Mouse (Mus musculus): Measurements from ENCODE around the gene Kidins220.

DNA sequence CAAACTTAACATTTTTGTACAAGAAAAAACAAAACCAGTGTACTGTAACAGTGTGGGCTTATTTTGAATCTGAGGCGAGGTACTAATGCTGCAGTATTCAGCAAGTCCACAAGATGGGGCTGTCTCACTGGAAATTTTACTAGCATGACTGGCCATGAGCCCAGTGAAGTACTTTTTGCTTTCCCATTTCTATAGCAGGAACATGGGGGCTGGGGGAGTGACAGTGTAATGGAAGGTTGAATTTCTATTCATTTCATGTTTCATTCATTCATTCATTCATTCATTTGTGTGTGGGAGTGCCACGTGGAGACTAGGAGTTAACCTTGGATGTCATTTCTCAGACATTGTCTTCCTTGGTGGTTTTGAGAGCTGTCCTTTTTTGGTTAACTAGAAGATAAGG is 52.7 kb downstream of the Kidins220 start:
- no peak for TF ChIP-seq FLI1 (IDR thresholded peaks at IDR 0.05; ENCODE audit: low read length)
- TF ChIP-seq GATA1 (IDR thresholded peaks at IDR 0.05; ENCODE audit: borderline replicate concordance, low read length), result no peak

Data from megakaryocyte, embryonic 14.5 days (primary cell).